Mouse (Mus musculus) lung, adult 2 months (tissue): ENCODE results near the gene Ube2k. TPM values are rescaled to one million over a fixed set of nuclear protein-coding genes. Genes with fewer than 3 reads are reported as not detected.

Experiments used
- DNase-seq: peaks from one replicate; pipeline ENCODE4 v3.0.0; 2022
- H3K4me1 ChIP-seq: fragments of 200-500 bp; 2 replicates; pipeline ENCODE4 v1.6.1; 2011; ENCODE audit warnings: low read length; ENCODE audit not compliant: control insufficient read depth, insufficient read depth
- H3K4me3 ChIP-seq: fragments of 200-500 bp; replicated peaks from 2 replicates; pipeline ENCODE3; 2011; ENCODE audit warnings: low read depth, mild to moderate bottlenecking, control low read depth, low read length; ENCODE audit errors: extremely low read depth
- CTCF ChIP-seq: fragments of 200-500 bp; IDR thresholded peaks from 2 replicates; pipeline ENCODE4 v1.5.1; 2011; ENCODE audit warnings: mild to moderate bottlenecking, low read length, control low read depth; ENCODE audit not compliant: insufficient read depth
- POLR2A ChIP-seq: fragments of 200-500 bp; IDR thresholded peaks from 2 replicates; pipeline ENCODE4 v1.6.1; 2011; ENCODE audit warnings: low read depth, mild to moderate bottlenecking, control low read depth, low read length, borderline replicate concordance; ENCODE audit errors: extremely low read depth
- WGBS: fragments of 180-500 bp; shearing (Covaris S2); methylation state at CpG from one replicate; pipeline ENCODE4 v1.1.7; 2018; 5-methylcytosine and 5-hydroxymethylcytosine counted together
- polyA plus RNA-seq: library from polyadenylated mRNA; depleted of rRNA; stranded (reverse); fragments of >200 nt; gene quantifications from 2 replicates; pipeline ENCODE4 v1.2.3, GENCODE M21; 2012

Gene Ube2k
- polyA plus RNA-seq, 1 experiment = 15.1 TPM

GRCm38 (mm10) chr5:65505786-65506185, 31.2 kb upstream of the Ube2k start:
- 17% methylated on average over 8 of the region's 8 CpGs for WGBS
- no peak overlapping the region for H3K4me3 ChIP-seq
- TF ChIP-seq CTCF (no peak), POLR2A (no peak)
- DNase-seq = no peak
- H3K4me1 ChIP-seq = no peaks in the 10 kb centered on the region

- WGBS = 70% methylated on average over 8 of the region's 8 CpGs
- Histone ChIP-seq H3K4me1 (no peaks in the 10 kb centered on the region; the same call in 1 of the 2 replicates), H3K4me3 (no peak overlapping the region)
- no peak for TF ChIP-seq CTCF
- no peak for TF ChIP-seq POLR2A
- no peak for DNase-seq
Observed at GRCm38 (mm10) chr5:65508395-65508794, 28.6 kb upstream of the Ube2k start.

- no peak for DNase-seq
- 52% methylated on average over 3 of the region's 3 CpGs for WGBS
- Histone ChIP-seq H3K4me1 (peaks cover 4% of the 10 kb centered on the region; the same call in 1 of the 2 replicates), H3K4me3 (no peak overlapping the region)
- TF ChIP-seq CTCF = no peak
- TF ChIP-seq POLR2A = no peak
Observed at GRCm38 (mm10) chr5:65513506-65513905, 23.5 kb upstream of the Ube2k start.

DNA sequence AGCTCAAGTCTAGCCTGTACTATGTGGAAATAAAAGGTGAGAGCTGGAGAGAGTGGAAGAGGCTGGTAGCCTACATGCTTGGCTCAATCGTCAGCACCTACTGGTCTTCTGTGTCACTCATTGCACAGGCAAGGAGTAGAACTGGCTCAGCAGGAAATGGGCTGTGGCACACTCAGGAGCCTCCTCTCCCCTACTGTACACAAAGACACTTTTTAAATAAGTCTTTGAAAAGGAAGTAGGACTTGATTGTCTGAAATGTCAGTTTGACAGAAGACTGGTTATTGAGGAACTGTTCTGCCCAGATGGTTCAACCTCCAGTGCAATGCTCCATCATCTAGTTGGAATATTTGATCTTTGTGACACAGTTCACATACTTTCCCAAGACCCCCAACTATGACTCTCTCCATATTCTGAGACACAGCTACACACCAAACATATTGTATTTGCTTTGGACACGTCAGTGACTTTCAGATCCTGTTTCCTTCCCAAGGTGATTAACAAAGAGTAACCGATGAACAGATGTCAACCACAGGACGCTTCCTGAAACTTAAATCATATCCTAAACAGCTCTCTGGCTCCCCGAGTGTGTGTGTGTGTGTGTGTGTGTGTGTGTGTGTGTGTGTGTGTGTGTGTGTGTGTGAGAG, 22.3 kb upstream of the Ube2k start:
- DNase-seq = no peak

DNA sequence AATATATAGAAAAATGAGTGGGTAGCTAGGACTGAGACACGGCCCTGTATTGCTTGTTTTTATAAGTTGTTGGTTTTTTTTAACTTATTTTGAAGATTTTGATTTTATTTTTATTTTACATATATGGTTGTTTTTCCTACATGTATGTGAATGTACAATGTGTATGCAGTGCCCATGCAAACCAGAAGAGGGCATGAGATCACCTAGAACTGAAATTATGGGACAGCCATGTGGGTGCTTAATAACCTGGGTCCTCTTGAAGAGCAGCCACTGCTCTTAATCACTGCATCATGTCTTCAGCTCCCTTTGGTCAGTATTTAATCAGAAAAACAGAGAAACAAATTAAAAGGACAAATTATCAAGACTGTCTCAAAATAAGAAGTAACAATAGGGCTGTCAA, 15.2 kb upstream of the Ube2k start:
- H3K4me3 ChIP-seq = no peak overlapping the region
- DNase-seq = no peak
- WGBS = 80% methylated on average over 1 of the region's 1 CpGs
- H3K4me1 ChIP-seq = no peaks in the 10 kb centered on the region
- no peak for TF ChIP-seq POLR2A
- no peak for TF ChIP-seq CTCF

More for the DNA sequence above, 22.3 kb upstream of the Ube2k start:
- WGBS = 23% methylated on average over 5 of the region's 5 CpGs
- no peak for TF ChIP-seq CTCF
- H3K4me1 ChIP-seq = peaks cover 4% of the 10 kb centered on the region; the same call in 1 of the 2 replicates
- no peak overlapping the region for H3K4me3 ChIP-seq

DNA sequence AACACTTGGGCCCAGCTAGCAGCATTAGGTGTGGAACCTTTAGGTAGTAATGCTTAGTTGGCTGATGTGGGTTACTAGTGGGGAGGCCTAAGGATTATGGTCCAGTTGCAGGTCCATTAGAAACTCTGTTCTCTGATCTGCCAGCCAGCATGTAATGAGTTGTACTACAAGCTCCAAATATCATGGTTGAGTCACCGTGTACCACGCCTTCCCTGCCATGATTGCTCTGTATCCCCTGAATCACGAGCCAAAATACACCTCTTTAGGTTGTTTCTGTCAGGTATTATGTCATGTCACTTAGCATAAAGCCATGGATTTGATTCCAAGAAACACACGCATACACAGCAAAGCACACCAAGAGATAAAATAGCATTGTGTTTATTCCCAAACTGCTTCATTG, 12.2 kb upstream of the Ube2k start:
- DNase-seq = no peak
- Histone ChIP-seq H3K4me3 (no peak overlapping the region), H3K4me1 (no peaks in the 10 kb centered on the region)
- no peak for TF ChIP-seq POLR2A
- WGBS = 75% methylated on average over 4 of the region's 4 CpGs

DNA sequence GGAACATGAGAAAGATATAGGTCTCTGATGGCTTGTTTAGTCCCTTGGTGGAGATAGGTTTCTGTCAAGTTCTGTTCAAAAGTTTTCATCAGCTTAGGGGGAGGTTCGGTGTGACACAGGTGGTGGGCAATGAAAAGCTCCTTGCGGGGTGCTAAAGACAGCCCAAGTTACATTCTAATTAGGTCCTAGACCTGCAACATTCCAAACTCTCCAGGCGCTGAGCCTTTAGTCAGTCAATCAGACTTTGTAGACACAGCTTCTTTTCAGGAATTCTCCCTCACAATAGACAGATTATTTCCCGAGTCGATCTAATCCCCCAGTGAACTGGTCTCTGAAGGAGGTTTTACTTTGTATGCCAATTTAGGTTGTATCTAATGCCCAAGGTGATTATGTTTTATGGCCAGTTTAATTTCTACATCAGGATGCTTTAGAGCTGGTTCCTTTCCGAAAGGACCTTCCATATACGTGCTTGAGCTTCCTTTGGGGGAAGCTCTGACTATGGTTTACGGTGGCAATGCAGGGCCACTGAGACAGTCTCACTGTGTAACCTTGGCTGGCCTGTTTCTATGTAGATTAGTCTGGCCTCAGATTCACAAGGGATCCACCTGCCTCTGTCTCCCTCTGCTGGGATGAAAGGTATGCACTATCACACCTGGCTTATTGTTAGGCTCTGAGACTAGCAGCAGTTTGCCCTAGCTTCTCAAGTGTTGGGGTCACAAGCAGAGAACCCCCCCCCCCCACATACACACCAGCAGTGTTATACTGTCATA, 11.2 kb upstream of the Ube2k start:
- Histone ChIP-seq H3K4me1 (no peaks in the 10 kb centered on the region), H3K4me3 (no peak overlapping the region)
- TF ChIP-seq POLR2A = no peak
- TF ChIP-seq CTCF = peak; percentile 23; the same call in 1 of the 2 replicates
- WGBS = 44% methylated on average over 8 of the region's 8 CpGs
- no peak for DNase-seq

DNA sequence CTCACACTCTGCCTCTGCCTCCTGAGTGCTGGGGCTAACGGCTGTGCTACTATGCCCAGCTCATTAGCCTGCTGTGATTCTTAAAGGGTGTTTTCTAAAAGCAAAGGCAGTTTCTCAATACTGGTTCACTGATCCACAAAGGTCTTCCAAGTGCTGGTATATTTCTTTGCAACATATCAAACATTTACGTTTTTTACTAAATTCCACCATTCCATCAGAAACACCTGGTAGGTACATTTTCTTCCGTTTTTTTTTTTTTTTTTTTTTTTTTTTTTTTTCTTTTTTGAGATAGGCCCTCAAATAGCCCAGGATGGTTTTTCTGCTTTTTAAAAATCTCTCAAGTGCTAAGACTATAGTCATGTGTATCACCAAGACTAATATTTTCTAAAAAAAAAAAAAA, 5.8 kb upstream of the Ube2k start:
- Histone ChIP-seq H3K4me1 (no peaks in the 10 kb centered on the region), H3K4me3 (no peak overlapping the region)
- TF ChIP-seq POLR2A (no peak), CTCF (no peak)
- DNase-seq = no peak
- 72% methylated on average over 3 of the region's 3 CpGs for WGBS

GRCm38 (mm10) chr5:65534496-65534895, 2.5 kb upstream of the Ube2k start:
- H3K4me3 ChIP-seq = no peak overlapping the region
- H3K4me1 ChIP-seq = peaks cover 4% of the 10 kb centered on the region; the same call in 1 of the 2 replicates
- DNase-seq = no peak
- WGBS = 70% methylated on average over 4 of the region's 4 CpGs
- TF ChIP-seq CTCF (no peak), POLR2A (no peak)
